Mouse (Mus musculus) testis, adult 2 months (tissue): Measurements from ENCODE around the gene Ndc80.

Experiments used
- CTCF ChIP-seq: fragments of 200-500 bp; IDR thresholded peaks from 2 replicates; pipeline ENCODE4 v1.5.1; 2012; ENCODE audit warnings: low read depth, mild to moderate bottlenecking, inconsistent platforms, low read length, moderate library complexity; ENCODE audit not compliant: control insufficient read depth, insufficient read depth, insufficient replicate concordance
- POLR2A ChIP-seq: fragments of 200-500 bp; IDR thresholded peaks from 2 replicates; pipeline ENCODE4 v1.6.1; 2012; ENCODE audit warnings: low read depth, mild to moderate bottlenecking, inconsistent platforms, low read length, moderate library complexity; ENCODE audit not compliant: control insufficient read depth

- no peak for TF ChIP-seq CTCF
- TF ChIP-seq POLR2A, result no peak
These were observed 43.1 kb downstream of the Ndc80 start for GRCm38 (mm10) chr17:71483418-71484060.
